Mouse (Mus musculus): ENCODE data around the gene Relt. TPM values are rescaled to one million over a fixed set of nuclear protein-coding genes. Genes with fewer than 3 reads are reported as not detected.

Relt gene
- polyA plus RNA-seq, 1 experiment from 2014 or later, result 3.6 TPM

- WGBS, result 69% methylated on average over 6 of the region's 6 CpGs
- Histone ChIP-seq H3K27me3 (no peaks in the 10 kb centered on the region), H3K27ac (no peak overlapping the region), H3K4me3 (no peak overlapping the region), H3K4me1 (no peaks in the 10 kb centered on the region), H3K4me2 (no peak overlapping the region), H3K36me3 (no peaks in the 10 kb centered on the region), H3K9me3 (no peaks in the 10 kb centered on the region), H3K9ac (no peak overlapping the region)
- no peak for ATAC-seq (ENCODE audit: borderline replicate concordance, extremely low read depth, low FRiP score, low TSS enrichment)
Measured at GRCm38 (mm10) chr7:100816759-100817441, 46.3 kb downstream of the Relt start.

DNA sequence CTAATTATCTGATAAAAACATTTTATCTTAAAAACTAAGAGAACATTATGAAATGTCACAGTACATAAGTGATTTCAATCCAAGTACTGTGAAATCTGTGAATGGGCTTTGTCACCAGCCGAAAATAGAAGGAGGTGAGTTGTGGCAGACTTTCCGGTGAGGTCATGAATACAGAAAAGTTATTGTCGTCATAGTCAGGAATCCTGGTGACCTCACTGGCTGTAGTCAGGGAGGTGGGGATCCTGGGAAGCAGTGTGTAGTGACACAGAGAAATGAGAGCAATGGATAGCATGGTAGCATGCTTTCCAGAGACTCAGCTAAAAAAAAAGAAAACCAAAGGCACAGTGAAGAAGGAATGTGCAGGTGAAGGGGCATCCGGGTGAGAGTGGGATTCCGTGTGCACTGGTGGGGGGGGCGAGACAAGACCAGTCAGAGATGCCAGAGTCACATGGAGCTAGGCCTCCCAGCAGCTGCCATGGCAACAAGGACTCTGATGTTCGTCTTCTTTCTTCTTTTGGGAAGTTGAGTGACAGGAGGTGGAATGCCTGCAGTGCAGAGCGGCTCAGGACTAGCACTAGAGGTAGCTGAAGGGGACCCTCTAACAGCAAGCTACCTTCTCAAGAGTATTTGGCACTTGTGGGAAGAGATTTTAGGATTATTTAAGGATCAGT, 47.2 kb downstream of the Relt start:
- no peak overlapping the region for H3K27ac ChIP-seq

DNA sequence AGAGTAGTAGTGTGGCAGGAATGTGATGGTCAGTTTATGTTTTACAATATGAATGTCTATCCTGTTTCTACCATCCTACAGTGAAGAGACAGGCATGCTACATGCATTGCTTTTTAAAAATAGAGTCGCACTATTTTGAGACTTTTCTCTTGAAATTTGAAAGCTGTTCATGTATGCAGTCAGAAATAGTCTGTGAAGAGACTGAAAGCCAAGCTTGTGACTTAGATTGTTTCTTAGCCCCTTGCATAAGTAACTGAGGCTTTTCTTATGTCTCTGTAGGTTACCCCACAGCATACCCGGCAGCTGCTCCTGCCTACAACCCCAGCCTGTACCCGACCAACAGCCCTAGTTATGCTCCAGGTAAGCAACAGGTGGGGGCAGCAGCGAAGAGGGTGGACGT, 50.6 kb downstream of the Relt start:
- ATAC-seq (ENCODE audit: borderline replicate concordance, extremely low read depth, low FRiP score, low TSS enrichment), result no peak
- 79% methylated on average over 5 of the region's 5 CpGs for WGBS
- H3K27ac ChIP-seq, result no peak overlapping the region
- H3K36me3 ChIP-seq, result no peaks in the 10 kb centered on the region
- H3K27me3 ChIP-seq, result no peaks in the 10 kb centered on the region
- no peak overlapping the region for H3K4me3 ChIP-seq
- no peaks in the 10 kb centered on the region for H3K9me3 ChIP-seq
- H3K4me1 ChIP-seq, result no peaks in the 10 kb centered on the region
- H3K9ac ChIP-seq, result no peak overlapping the region
- H3K4me2 ChIP-seq, result no peak overlapping the region

More for the DNA sequence above, 47.2 kb downstream of the Relt start:
- WGBS, result 60% methylated on average over 8 of the region's 8 CpGs
- Histone ChIP-seq H3K9me3 (no peaks in the 10 kb centered on the region), H3K36me3 (no peaks in the 10 kb centered on the region), H3K27me3 (no peaks in the 10 kb centered on the region), H3K4me2 (no peak overlapping the region), H3K9ac (no peak overlapping the region), H3K4me3 (no peak overlapping the region), H3K4me1 (no peaks in the 10 kb centered on the region)
- no peak for ATAC-seq (ENCODE audit: borderline replicate concordance, extremely low read depth, low FRiP score, low TSS enrichment)

DNA sequence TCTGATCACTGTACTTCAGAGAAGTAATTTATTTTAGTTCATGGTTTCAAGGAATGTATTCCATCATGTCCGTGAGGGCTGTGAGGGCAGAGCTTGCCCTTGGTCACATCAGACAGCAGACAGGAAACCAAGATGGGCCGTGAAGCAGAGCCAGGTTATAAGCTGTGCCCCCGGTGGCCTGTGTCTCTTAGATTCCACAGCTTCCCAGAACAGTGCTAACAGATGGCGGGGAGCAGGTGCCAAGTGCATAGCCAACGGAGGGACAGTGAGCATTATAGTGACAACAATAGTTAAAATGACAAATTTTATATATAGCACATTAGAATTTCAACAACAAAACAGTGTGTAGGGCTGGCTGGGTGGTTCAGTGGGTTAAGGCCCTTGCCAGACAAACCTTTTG, 51.3 kb downstream of the Relt start:
- H3K36me3 ChIP-seq, result no peaks in the 10 kb centered on the region
- H3K27ac ChIP-seq, result no peak overlapping the region
- H3K4me3 ChIP-seq, result no peak overlapping the region
- ATAC-seq (ENCODE audit: borderline replicate concordance, extremely low read depth, low FRiP score, low TSS enrichment), result no peak
- H3K4me1 ChIP-seq, result no peaks in the 10 kb centered on the region
- 74% methylated on average over 5 of the region's 5 CpGs for WGBS
- H3K9me3 ChIP-seq, result no peaks in the 10 kb centered on the region
- no peak overlapping the region for H3K9ac ChIP-seq
- no peak overlapping the region for H3K4me2 ChIP-seq
- H3K27me3 ChIP-seq, result no peaks in the 10 kb centered on the region

- H3K9ac ChIP-seq, result no peak overlapping the region
- no peak overlapping the region for H3K27ac ChIP-seq
- no peaks in the 10 kb centered on the region for H3K27me3 ChIP-seq
- no peak overlapping the region for H3K4me2 ChIP-seq
- H3K36me3 ChIP-seq, result no peaks in the 10 kb centered on the region
- 88% methylated on average over 2 of the region's 2 CpGs for WGBS
- ATAC-seq (ENCODE audit: borderline replicate concordance, extremely low read depth, low FRiP score, low TSS enrichment), result no peak
- no peak overlapping the region for H3K4me3 ChIP-seq
- no peaks in the 10 kb centered on the region for H3K9me3 ChIP-seq
- H3K4me1 ChIP-seq, result no peaks in the 10 kb centered on the region
Measured at GRCm38 (mm10) chr7:100805391-100805790, 57.9 kb downstream of the Relt start.

GRCm38 (mm10) chr7:100798810-100799209, 64.4 kb downstream of the Relt start:
- Histone ChIP-seq H3K36me3 (no peaks in the 10 kb centered on the region), H3K27ac (no peak overlapping the region), H3K4me1 (no peaks in the 10 kb centered on the region), H3K9ac (no peak overlapping the region), H3K27me3 (no peaks in the 10 kb centered on the region), H3K9me3 (no peaks in the 10 kb centered on the region), H3K4me2 (no peak overlapping the region), H3K4me3 (no peak overlapping the region)
- WGBS, result 47% methylated on average over 3 of the region's 3 CpGs
- no peak for ATAC-seq (ENCODE audit: borderline replicate concordance, extremely low read depth, low FRiP score, low TSS enrichment)

Small RNA genes within 50 kb of the gene (microRNA-seq; reads per million reads assigned to microRNA genes)
- 122 reads per million, percentile 56 among the genes with 10 or more reads in this experiment for gene Mir3102

Other genes starting within 250 kb of the Relt start
- 18.3 and 20.4 TPM in 2 replicates for gene Plekhb1, start 201.0 kb downstream of the Relt start, polyA plus RNA-seq (2015; fragmentation: Nextera tagmentation; extraction: Ambion mirVana)
- gene Fam168a, start 156.8 kb downstream of the Relt start, polyA plus RNA-seq (2015; fragmentation: Nextera tagmentation; extraction: Ambion mirVana), result 36.9 and 37.7 TPM in 2 replicates
- 10.8 TPM in 2 replicates for gene Arhgef17, start 68.7 kb upstream of the Relt start, polyA plus RNA-seq (2015; fragmentation: Nextera tagmentation; extraction: Ambion mirVana)
- 9.6 and 9.9 TPM in 2 replicates for gene P2ry6, start 111.2 kb upstream of the Relt start, polyA plus RNA-seq (2015; fragmentation: Nextera tagmentation; extraction: Ambion mirVana)
- 3.9 and 4.9 TPM in 2 replicates for gene P2ry2, start 149.4 kb upstream of the Relt start, polyA plus RNA-seq (2015; fragmentation: Nextera tagmentation; extraction: Ambion mirVana)
- 20.0 and 22.5 TPM in 2 replicates for gene Fchsd2, start 229.4 kb upstream of the Relt start, polyA plus RNA-seq (2015; fragmentation: Nextera tagmentation; extraction: Ambion mirVana)

All from lung, embryonic 15.5 days (tissue).